ENCODE assay signal across 12 mouse cellular contexts in the genomic region with DNA sequence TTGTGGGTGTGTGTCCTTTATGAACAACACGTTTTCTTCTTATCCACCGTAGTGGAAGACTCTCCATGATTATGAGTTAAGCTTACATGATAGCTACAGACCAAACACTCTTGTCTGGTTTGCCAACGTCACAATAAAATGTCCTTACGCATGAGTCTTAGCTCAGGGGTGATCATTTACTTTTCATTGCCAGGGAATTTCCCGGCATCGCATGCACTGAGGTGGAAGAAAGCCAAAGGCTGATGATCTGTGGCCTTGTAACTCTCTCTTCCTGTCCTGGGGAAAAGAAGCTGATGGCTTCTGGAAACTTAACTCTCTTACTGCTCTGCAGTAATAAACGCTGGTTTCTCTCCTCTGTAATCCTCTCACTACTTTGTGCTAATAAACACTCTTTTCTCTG. TPM values are rescaled to one million over a fixed set of nuclear protein-coding genes. Genes with fewer than 3 reads are reported as not detected.
A peak's percentile ranks its signal among the peaks of the same experiment; 100 is the strongest.
DNase-seq lines count a peak whose midpoint lies in the region; ATAC-seq and TF ChIP-seq lines count a peak whose summit lies in the region.
"Had no signal": no experiment of that assay in that cellular context is flagged by ENCODE, and none has a peak within 500 bp of the region (broad histone marks: within the 10 kb centered on the region; RNA-seq: fewer than 3 reads in every experiment).

No protein-coding gene starts in this region.

- 70% methylated on average over 7 of the region's 7 CpGs for WGBS in heart, embryonic 13.5 days
- 52% methylated on average over 7 of the region's 7 CpGs for WGBS in intestine, embryonic 15.5 days
- WGBS in hindbrain, embryonic 12.5 days = 88% methylated on average over 7 of the region's 7 CpGs

- H3K4me2 ChIP-seq in heart, embryonic 13.5 days = no peak overlapping the region
- no peak overlapping the region for H3K4me2 ChIP-seq in intestine, embryonic 15.5 days (replicated peaks)
- no peak overlapping the region for H3K4me2 ChIP-seq in hindbrain, embryonic 12.5 days (replicated peaks)
- H3K4me2 ChIP-seq: liver, embryonic 15.5 days had no signal

- H3K4me1 ChIP-seq in heart, embryonic 13.5 days = peaks cover 3% of the 10 kb centered on the region; the same call in 1 of the 2 replicates
- H3K4me1 ChIP-seq in intestine, embryonic 15.5 days (replicated peaks) = no peaks in the 10 kb centered on the region
- no peaks in the 10 kb centered on the region for H3K4me1 ChIP-seq in hindbrain, embryonic 12.5 days
- H3K4me1 ChIP-seq: midbrain, embryonic 10.5 days had no signal

- POLR2A ChIA-PET in Patski (lab: Charles Lee) = no interaction called here

- H3K4me3 ChIP-seq in heart, embryonic 13.5 days = no peak overlapping the region
- H3K4me3 ChIP-seq in intestine, embryonic 15.5 days (replicated peaks) = no peak overlapping the region
- no peak overlapping the region for H3K4me3 ChIP-seq in hindbrain, embryonic 12.5 days
- H3K4me3 ChIP-seq: liver, embryonic 15.5 days; midbrain, embryonic 10.5 days had no signal

- peak; percentile 86 for ATAC-seq in Patski
- ATAC-seq in heart, embryonic 13.5 days (ENCODE audit: extremely low read depth, insufficient number of reproducible peaks, low FRiP score, low TSS enrichment) = no peak
- no peak for ATAC-seq in intestine, embryonic 15.5 days
- ATAC-seq in hindbrain, embryonic 12.5 days (ENCODE audit: low FRiP score) = no peak
- ATAC-seq: intestine, embryonic 16.5 days had no signal

- H3K27ac ChIP-seq in heart, embryonic 13.5 days (replicated peaks) = 0 out of 2 replicates have a peak overlapping the region, but pooled peaks have one; percentile 12
- no peak overlapping the region for H3K27ac ChIP-seq in intestine, embryonic 15.5 days
- no peak overlapping the region for H3K27ac ChIP-seq in hindbrain, embryonic 12.5 days
- H3K27ac ChIP-seq: liver, embryonic 15.5 days; midbrain, embryonic 10.5 days had no signal

- TF ChIP-seq CTCF in Patski (IDR thresholded peaks at IDR 0.05) = no peak

- H3K9me3 ChIP-seq in heart, embryonic 13.5 days = no peaks in the 10 kb centered on the region
- H3K9me3 ChIP-seq in intestine, embryonic 15.5 days = no peaks in the 10 kb centered on the region
- no peaks in the 10 kb centered on the region for H3K9me3 ChIP-seq in hindbrain, embryonic 12.5 days (replicated peaks)
- H3K9me3 ChIP-seq: liver, embryonic 15.5 days; midbrain, embryonic 10.5 days had no signal

- peaks cover 8% of the 10 kb centered on the region for H3K36me3 ChIP-seq in heart, embryonic 13.5 days
- no peaks in the 10 kb centered on the region for H3K36me3 ChIP-seq in intestine, embryonic 15.5 days
- peaks cover 3% of the 10 kb centered on the region; the same call in 1 of the 2 replicates for H3K36me3 ChIP-seq in hindbrain, embryonic 12.5 days

- DNase-seq in adrenal gland, adult (ENCODE audit: inconsistent age in 2 of 2, low spot score in 1 of 2) = peak; percentile 84 to 93
- no peak for DNase-seq in adrenal gland, postnatal 4 days (ENCODE audit: low spot score in 2 of 2)
- no peak for DNase-seq in Patski (ENCODE audit: low read depth, low spot score)
- DNase-seq in kidney, postnatal 36 days = peak; percentile 71 to 76
- DNase-seq in frontal cortex, postnatal 14 days (ENCODE audit: low spot score in 2 of 2) = no peak
- DNase-seq: spleen, adult 18-20 months had no signal

- H3K9ac ChIP-seq in heart, embryonic 13.5 days = no peak overlapping the region
- no peak overlapping the region for H3K9ac ChIP-seq in intestine, embryonic 15.5 days
- no peak overlapping the region for H3K9ac ChIP-seq in hindbrain, embryonic 12.5 days
- H3K9ac ChIP-seq: liver, embryonic 15.5 days had no signal

- CTCF ChIA-PET in Patski (lab: Charles Lee) = interaction anchor here (1.0 kb wide), 1 partner anchor 26 kb away, joined by 3 read pairs; no protein-coding TSS in a partner anchor

- in situ Hi-C loops in Patski (cut with MboI; ENCODE audit: low pct_unique_long_range_greater_than_20kb) = loop anchor here (10.0 kb wide), 1 partner anchor 365 kb away; no protein-coding TSS in a partner anchor

- H3K27me3 ChIP-seq in Patski = no peaks in the 10 kb centered on the region
- no peaks in the 10 kb centered on the region for H3K27me3 ChIP-seq in heart, embryonic 13.5 days (replicated peaks)
- no peaks in the 10 kb centered on the region for H3K27me3 ChIP-seq in intestine, embryonic 15.5 days (replicated peaks)
- no peaks in the 10 kb centered on the region for H3K27me3 ChIP-seq in hindbrain, embryonic 12.5 days
- H3K27me3 ChIP-seq: liver, embryonic 15.5 days had no signal

RNA-seq across cellular contexts. Expression of a gene that starts 8.1 kb away (rescaled TPM):
- 10 to 100 TPM; 95.4 TPM for total RNA-seq in adrenal gland, postnatal 4 days (2021)
- polyA plus RNA-seq in Patski (2021) = 26.9 TPM
- polyA plus RNA-seq in heart, embryonic 13.5 days (2015; fragmentation: Nextera tagmentation; extraction: Ambion mirVana) = 20.3 and 21.0 TPM in 2 replicates
- 21.4 and 22.5 TPM in 2 replicates for polyA plus RNA-seq in intestine, embryonic 15.5 days (2015; fragmentation: Nextera tagmentation; extraction: Ambion mirVana)
- polyA plus RNA-seq in hindbrain, embryonic 12.5 days (2016; fragmentation: Nextera tagmentation; extraction: Ambion mirVana) = 84.5 and 89.3 TPM in 2 replicates

RNA-seq across cellular contexts. Expression of a gene that starts 41.3 kb away (rescaled TPM):
- total RNA-seq in adrenal gland, postnatal 4 days (2021) = 100 to 1,000 TPM; 126 to 142 TPM
- 186 TPM for polyA plus RNA-seq in Patski (2021)
- polyA plus RNA-seq in heart, embryonic 13.5 days (2015; fragmentation: Nextera tagmentation; extraction: Ambion mirVana) = 57.5 and 59.6 TPM in 2 replicates
- polyA plus RNA-seq in intestine, embryonic 15.5 days (2015; fragmentation: Nextera tagmentation; extraction: Ambion mirVana) = 99.6 and 104 TPM in 2 replicates
- polyA plus RNA-seq in hindbrain, embryonic 12.5 days (2016; fragmentation: Nextera tagmentation; extraction: Ambion mirVana) = 59.6 and 64.9 TPM in 2 replicates

Comparison
In these comparisons a context has a peak if more than half of its experiments do, and no peak if none do; other contexts are left out.
1. DNase-seq: peak in adrenal gland, adult (2 of 2) and kidney, postnatal 36 days (2 of 2); none in adrenal gland, postnatal 4 days (0 of 2), Patski (single experiment) and frontal cortex, postnatal 14 days (0 of 2).